Mouse (Mus musculus): Measurements from ENCODE around the gene Ergic2.

The Ergic2 gene

DNA sequence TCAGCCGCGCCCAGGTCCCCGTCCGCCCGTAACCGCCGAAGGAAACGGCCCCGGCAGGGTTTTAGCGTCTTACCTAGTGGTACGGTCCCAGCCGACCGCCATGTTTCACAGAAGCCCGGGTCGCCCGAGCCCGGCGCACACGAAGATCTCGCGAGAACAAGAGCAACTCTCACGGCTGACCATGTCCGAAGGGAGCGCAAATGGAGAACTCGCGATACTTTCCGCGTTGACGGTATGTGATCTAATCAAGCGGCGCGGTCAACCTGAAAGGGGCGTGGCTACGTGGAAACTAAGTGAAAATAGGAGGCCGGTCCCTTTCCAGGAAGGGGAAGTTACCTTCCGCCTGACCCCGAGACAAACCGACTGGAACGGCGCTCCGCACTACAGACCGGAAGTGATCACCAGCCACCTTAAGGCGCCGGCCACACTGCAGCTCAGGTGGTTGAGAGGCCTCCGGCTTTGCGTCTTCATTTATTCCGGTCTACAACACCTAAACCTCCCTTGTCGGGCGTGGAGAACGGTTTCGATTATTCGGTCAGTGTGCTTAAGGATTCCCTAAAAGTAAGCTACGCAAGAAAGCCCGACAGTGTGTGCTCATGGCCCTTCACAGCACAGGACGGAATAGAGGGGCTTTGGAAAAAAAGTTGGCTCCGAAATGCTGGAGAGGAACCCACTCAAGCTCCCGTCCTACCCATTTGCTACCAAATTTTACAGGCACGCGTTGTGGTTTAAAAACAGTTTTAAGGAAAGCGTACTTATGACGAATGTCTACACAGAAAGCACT lies at the start of gene Ergic2:
Gene Ergic2 (minus strand): TSS at position 478 of the 784 bp plus-strand sequence.
- peak; percentile 100 for DNase-seq (ENCODE audit: low read depth, low spot score)

- no peak for DNase-seq (ENCODE audit: low read depth, low spot score)
These were observed 48.5 kb upstream of the Ergic2 start for GRCm38 (mm10) chr6:148260729-148261101.

GRCm38 (mm10) chr6:148259979-148260728 lies 48.0 kb upstream of the Ergic2 start:
- DNase-seq (ENCODE audit: low read depth, low spot score) = peak; percentile 44

DNA sequence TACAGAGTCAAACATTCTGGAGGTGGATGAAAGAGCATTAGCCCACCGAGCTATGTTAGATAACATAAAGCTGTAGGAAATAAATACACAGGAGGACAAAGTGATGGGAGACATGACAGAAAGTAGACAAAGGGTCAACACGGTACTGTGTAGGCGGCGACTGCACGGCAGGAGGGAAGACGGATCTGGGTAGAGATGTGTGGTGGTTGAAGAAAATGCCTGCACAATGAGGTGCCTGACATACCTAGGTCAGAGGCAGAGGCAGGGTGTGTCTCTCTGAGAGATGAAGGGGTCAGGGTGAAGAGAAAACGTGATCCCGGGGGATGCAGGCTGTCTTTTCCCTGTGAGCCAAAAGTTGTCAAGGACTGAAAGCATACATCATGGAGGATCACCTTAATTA lies 46.9 kb upstream of the Ergic2 start:
- no peak for DNase-seq (ENCODE audit: low read depth, low spot score)

GRCm38 (mm10) chr6:148257805-148258204 lies 45.6 kb upstream of the Ergic2 start:
- DNase-seq (ENCODE audit: low read depth, low spot score) = no peak

DNA sequence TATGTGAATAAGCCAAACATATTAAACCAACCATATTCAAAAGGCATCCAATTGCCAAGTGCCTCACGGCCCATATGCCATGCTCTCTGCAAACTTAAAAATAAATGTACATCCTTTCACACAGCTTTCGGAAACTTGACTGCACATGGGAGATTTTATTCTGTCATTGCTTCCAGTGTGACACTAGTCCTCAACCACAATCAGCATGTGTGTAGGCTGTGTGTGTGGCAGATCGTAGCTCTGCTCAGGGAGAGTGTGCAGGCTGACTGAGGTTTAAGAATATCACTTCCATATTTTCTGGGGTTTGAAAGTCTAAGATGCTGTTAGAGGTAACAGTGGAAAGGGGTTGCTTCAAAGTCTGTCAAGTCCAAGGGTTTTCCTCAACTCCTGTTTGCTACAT lies 43.9 kb upstream of the Ergic2 start:
- peak; percentile 65 for DNase-seq (ENCODE audit: low read depth, low spot score)

- no peak for DNase-seq (ENCODE audit: low read depth, low spot score)
These were observed 43.4 kb upstream of the Ergic2 start for GRCm38 (mm10) chr6:148255395-148256053.

DNA sequence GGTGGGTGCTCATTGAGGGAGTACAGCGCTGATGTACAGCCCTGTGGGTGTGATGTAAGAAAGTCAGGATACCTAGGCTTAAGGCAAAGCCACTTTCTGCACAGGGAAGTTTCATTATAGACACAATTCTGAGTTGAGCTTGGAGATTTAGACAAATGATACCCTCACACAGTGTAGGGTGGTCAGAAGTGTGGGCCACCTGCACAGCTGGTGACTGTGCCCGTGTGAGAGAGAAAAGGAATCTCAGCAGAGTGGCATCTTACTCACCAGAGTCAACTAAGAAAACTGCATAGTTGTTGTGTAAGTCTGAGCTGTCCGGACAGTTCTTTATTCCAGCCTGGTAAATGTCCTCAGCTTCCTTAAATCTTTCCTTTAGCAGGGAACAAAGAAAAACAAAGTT lies 37.0 kb upstream of the Ergic2 start:
- DNase-seq (ENCODE audit: low read depth, low spot score) = no peak

GRCm38 (mm10) chr6:148248625-148249024 lies 36.5 kb upstream of the Ergic2 start:
- DNase-seq (ENCODE audit: low read depth, low spot score) = peak; percentile 80

- DNase-seq (ENCODE audit: low read depth, low spot score) = no peak
These were observed 34.4 kb upstream of the Ergic2 start for GRCm38 (mm10) chr6:148246544-148246943.

DNA sequence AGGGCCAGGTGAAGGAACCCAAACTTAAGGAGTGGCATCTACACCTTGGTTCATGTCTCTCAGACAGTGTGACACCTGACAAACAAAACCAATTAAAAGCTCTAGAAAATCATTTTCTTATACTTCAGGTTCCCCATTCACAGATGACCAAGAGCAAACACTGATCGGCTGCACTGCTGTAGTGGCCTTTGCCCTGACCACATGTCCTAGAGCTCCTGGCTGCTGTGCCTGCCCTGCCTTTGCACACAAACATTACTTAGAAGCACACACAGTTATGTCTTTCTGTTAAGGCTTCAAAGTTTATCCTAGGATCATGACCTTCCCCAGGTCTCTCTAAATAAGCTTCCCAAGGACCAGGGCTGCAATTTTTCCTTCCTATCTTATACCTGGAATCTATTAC lies 32.7 kb upstream of the Ergic2 start:
- DNase-seq (ENCODE audit: low read depth, low spot score) = no peak

DNA sequence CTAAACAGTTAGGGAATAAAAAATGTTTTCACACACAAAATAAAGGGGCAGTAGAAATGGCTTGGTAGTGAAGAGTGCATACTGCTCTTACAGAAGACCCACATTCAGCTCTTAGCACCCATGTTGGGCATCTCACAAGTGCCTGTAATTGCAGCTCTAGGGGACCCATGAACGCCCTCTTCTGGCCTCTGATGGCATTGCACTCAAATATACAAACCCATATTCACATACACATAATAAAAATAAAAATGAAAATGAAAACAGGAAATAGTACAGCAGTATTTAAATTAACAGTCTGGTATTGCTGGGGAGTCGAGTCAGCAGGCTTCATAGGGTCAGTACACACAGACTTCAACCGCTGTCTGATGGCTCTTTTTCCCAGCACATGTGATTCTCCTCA lies 30.1 kb upstream of the Ergic2 start:
- no peak for DNase-seq (ENCODE audit: low read depth, low spot score)

DNA sequence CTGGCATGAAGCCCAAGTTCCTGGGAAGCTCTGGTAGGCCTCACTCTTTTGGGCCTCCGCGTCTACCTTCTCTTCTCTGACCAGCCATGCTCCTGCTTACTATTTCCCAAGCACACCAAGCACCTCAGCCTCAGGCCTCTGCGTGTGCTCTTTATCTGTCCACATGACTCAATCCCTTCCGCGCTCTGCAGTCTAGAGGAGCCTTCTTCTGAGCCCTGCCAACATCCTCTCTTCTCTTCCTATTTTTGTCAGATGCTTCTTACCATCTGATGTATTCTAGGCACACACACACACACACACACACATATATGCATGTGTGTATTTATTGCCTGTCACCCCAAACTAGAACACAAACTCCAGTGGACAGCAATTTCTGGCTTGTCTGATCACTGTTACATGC lies 29.5 kb upstream of the Ergic2 start:
- peak; percentile 34 for DNase-seq (ENCODE audit: low read depth, low spot score)

- peak; percentile 55 for DNase-seq (ENCODE audit: low read depth, low spot score)
These were observed 27.1 kb upstream of the Ergic2 start for GRCm38 (mm10) chr6:148239311-148239710.

GRCm38 (mm10) chr6:148237453-148237852 lies 25.3 kb upstream of the Ergic2 start:
- peak; percentile 39 for DNase-seq (ENCODE audit: low read depth, low spot score)

- peak; percentile 69 for DNase-seq (ENCODE audit: low read depth, low spot score)
These were observed 22.1 kb upstream of the Ergic2 start for GRCm38 (mm10) chr6:148234105-148234828.

- DNase-seq (ENCODE audit: low read depth, low spot score) = no peak
These were observed 15.4 kb upstream of the Ergic2 start for GRCm38 (mm10) chr6:148227542-148227941.

- no peak for DNase-seq (ENCODE audit: low read depth, low spot score)
These were observed 10.5 kb upstream of the Ergic2 start for GRCm38 (mm10) chr6:148222686-148223085.

DNA sequence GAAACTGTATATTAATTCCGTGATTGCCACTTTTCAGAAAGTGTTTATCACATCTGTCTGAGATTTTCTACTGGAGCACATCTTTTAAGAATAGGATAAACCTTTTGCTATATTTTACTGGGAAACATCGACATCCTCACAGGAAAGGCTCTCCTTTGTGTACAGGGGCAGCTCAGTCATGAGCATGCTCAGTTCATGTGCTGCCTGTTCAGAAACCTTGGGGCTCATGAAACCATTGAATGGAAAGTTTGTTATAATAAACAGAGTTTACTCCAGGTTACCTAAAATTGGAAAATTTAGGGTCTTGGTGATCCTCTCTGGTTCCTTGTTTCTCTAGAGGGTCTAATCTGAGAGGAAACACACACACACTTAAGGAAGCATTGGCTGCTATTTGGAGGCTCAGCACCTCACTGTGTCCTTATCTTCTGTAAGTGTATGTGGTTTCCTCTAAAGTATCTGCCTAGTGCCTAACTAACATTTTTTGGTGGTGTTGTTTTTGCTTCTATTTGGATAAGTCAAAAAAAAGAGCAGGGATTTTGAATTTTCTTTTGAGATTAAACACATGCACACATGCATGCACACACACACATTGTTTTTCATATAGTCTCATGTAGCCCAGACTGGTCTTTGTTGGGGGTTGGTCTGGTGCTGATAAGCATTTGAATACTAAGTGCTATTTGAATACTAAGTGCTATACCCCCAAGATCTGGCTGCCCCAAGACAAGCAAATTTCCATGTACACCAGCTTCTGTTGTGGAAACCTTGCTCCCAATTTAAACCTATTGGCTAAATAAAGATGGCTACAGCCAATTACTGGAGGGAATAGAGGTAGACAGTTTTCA lies 6.3 kb upstream of the Ergic2 start:
- DNase-seq (ENCODE audit: low read depth, low spot score) = no peak

- DNase-seq (ENCODE audit: low read depth, low spot score) = no peak
These were observed 4.6 kb upstream of the Ergic2 start for GRCm38 (mm10) chr6:148216752-148217151.

GRCm38 (mm10) chr6:148214765-148215164 lies 2.6 kb upstream of the Ergic2 start:
- peak; percentile 78 for DNase-seq (ENCODE audit: low read depth, low spot score)

All from brain, adult 2 months (tissue).